Mouse (Mus musculus) testis, postnatal 10 days (tissue): ENCODE data around the gene Usp9y.

ENCODE experiments used
- DNase-seq: peaks from one replicate; pipeline ENCODE4 v3.0.0; 2021; ENCODE audit warnings: low spot score

Usp9y gene

GRCm38 (mm10) chrY:1459682-1460081 lies at the start of gene Usp9y:
TSS of gene Usp9y (minus strand) at chrY:1459782.
- DNase-seq: no peak

DNA sequence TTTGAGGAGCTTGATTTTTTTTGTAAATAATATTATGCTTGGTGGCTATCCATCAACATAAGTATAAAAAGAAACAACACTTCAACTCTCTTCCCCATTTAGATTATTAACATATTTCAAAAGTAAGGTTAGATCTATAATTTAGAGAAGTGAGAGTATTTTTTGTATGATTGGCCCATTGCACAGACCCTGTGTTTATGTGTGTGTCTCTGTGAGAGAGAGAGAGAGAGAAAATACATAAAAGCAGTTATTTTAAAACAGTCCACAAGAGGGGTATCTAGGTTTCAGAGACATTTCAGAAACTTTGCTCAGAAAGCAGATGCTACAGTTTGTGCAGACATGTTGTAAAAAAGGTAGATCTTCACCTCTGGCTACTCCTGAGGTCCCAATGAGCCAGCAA lies 165.9 kb downstream of the Usp9y start:
- DNase-seq: no peak

GRCm38 (mm10) chrY:1286171-1286795 lies 173.3 kb downstream of the Usp9y start, which contains the start of gene Ddx3y:
TSS of gene Ddx3y (minus strand) at chrY:1286629.
- peak; percentile 56 for DNase-seq

- peak; percentile 34 for DNase-seq
Observed at GRCm38 (mm10) chrY:1285735-1286134, 173.8 kb downstream of the Usp9y start.
